Mouse (Mus musculus) liver, embryonic 12.5 days (tissue): Measurements from ENCODE around the gene Gm867. TPM values are rescaled to one million over a fixed set of nuclear protein-coding genes. Genes with fewer than 3 reads are reported as not detected.

Experiments used
- ATAC-seq: fragments of 200-750 bp; cut with Nextera tagmentation; 2 replicates; pipeline ENCODE4 v1.8.0; 2017; ENCODE audit warnings: moderate number of reproducible peaks, mild to moderate bottlenecking, moderate library complexity
- H3K27ac ChIP-seq: fragments of 300-500 bp; sonication (generic); 2 replicates; pipeline ENCODE4 v1.5.1; 2016; ENCODE audit warnings: mild to moderate bottlenecking
- H3K27me3 ChIP-seq: fragments of 300-500 bp; sonication (generic); replicated peaks from 2 replicates; pipeline ENCODE4 v1.6.1; 2016; ENCODE audit warnings: mild to moderate bottlenecking, moderate library complexity
- H3K36me3 ChIP-seq: fragments of 300-500 bp; sonication (generic); 2 replicates; pipeline ENCODE4 v1.6.1; 2016; ENCODE audit warnings: mild to moderate bottlenecking, moderate library complexity
- H3K4me1 ChIP-seq: fragments of 300-500 bp; sonication (generic); 2 replicates; pipeline ENCODE4 v1.6.1; 2016
- H3K4me2 ChIP-seq: fragments of 300-500 bp; sonication (generic); 2 replicates; pipeline ENCODE4 v1.6.1; 2016; ENCODE audit warnings: mild to moderate bottlenecking, moderate library complexity
- H3K4me3 ChIP-seq: fragments of 300-500 bp; sonication (generic); 2 replicates; pipeline ENCODE4 v1.5.1; 2016; ENCODE audit warnings: mild to moderate bottlenecking, moderate library complexity
- H3K9ac ChIP-seq: fragments of 300-500 bp; sonication (generic); 2 replicates; pipeline ENCODE4 v1.6.1; 2016; ENCODE audit warnings: mild to moderate bottlenecking, moderate library complexity
- H3K9me3 ChIP-seq: fragments of 300-500 bp; sonication (generic); replicated peaks from 2 replicates; pipeline ENCODE4 v1.6.1; 2016; ENCODE audit warnings: mild to moderate bottlenecking, moderate library complexity
- WGBS: fragments of 180-500 bp; shearing (Covaris S2); methylation state at CpG from one replicate; pipeline ENCODE4 v1.1.7; 2016; ENCODE audit not compliant: insufficient replicate concordance; 5-methylcytosine and 5-hydroxymethylcytosine counted together
- polyA plus RNA-seq: library from polyadenylated mRNA; unstranded; fragments of >200 nt; fragmentation: Nextera tagmentation; extraction: Ambion mirVana; gene quantifications from 2 replicates; pipeline ENCODE4 v1.2.1, GENCODE M21; 2016

Gm867 gene
- polyA plus RNA-seq, 1 experiment from 2014 or later: 18.9 TPM

- H3K36me3 ChIP-seq: no peaks in the 10 kb centered on the region
- H3K4me2 ChIP-seq: no peak overlapping the region
- no peaks in the 10 kb centered on the region for H3K9me3 ChIP-seq
- WGBS: 73% methylated on average over 7 of the region's 7 CpGs
- peaks cover 45% of the 10 kb centered on the region for H3K27me3 ChIP-seq
- peaks cover 8% of the 10 kb centered on the region for H3K4me1 ChIP-seq
- ATAC-seq: no peak
- no peak overlapping the region for H3K9ac ChIP-seq
- H3K27ac ChIP-seq: no peak overlapping the region
- no peak overlapping the region for H3K4me3 ChIP-seq
These were observed 5.4 kb upstream of the Gm867 start for GRCm38 (mm10) chr10:75945896-75946295.

- H3K4me2 ChIP-seq: no peak overlapping the region
- ATAC-seq: no peak
- peaks cover 9% of the 10 kb centered on the region for H3K4me1 ChIP-seq
- no peak overlapping the region for H3K4me3 ChIP-seq
- H3K9ac ChIP-seq: no peak overlapping the region
- no peaks in the 10 kb centered on the region for H3K36me3 ChIP-seq
- H3K27ac ChIP-seq: no peak overlapping the region
- H3K9me3 ChIP-seq: no peaks in the 10 kb centered on the region
- WGBS: 84% methylated on average over 7 of the region's 7 CpGs
- H3K27me3 ChIP-seq: peaks cover 38% of the 10 kb centered on the region
These were observed 4.7 kb upstream of the Gm867 start for GRCm38 (mm10) chr10:75945213-75945612.

GRCm38 (mm10) chr10:75944066-75944772, 3.7 kb upstream of the Gm867 start:
- Histone ChIP-seq H3K36me3 (no peaks in the 10 kb centered on the region), H3K4me2 (no peak overlapping the region), H3K9ac (no peak overlapping the region), H3K27ac (no peak overlapping the region), H3K4me3 (no peak overlapping the region), H3K9me3 (no peaks in the 10 kb centered on the region), H3K4me1 (peaks cover 19% of the 10 kb centered on the region), H3K27me3 (peaks cover 29% of the 10 kb centered on the region)
- no peak for ATAC-seq
- WGBS: 56% methylated on average over 11 of the region's 11 CpGs

- ATAC-seq: no peak
- H3K9me3 ChIP-seq: no peaks in the 10 kb centered on the region
- no peak within 1 kb of the TSS for H3K4me3 ChIP-seq
- no peak within 1 kb of the TSS for H3K9ac ChIP-seq
- peaks cover 15% of the 10 kb centered on the region for H3K27me3 ChIP-seq
- H3K4me1 ChIP-seq: peaks cover 29% of the 10 kb centered on the region
- no peak within 1 kb of the TSS for H3K27ac ChIP-seq
- peaks cover 2% of the 10 kb centered on the region; the same call in 1 of the 2 replicates for H3K36me3 ChIP-seq
- WGBS: 64% methylated on average over 15 of the region's 15 CpGs
- no peak within 1 kb of the TSS for H3K4me2 ChIP-seq
These were observed 2.4 kb upstream of the Gm867 start, which contains the start of gene Vpreb3 for GRCm38 (mm10) chr10:75942736-75943477. Gene Vpreb3, plus strand, starts transcription at chr10:75943057.

GRCm38 (mm10) chr10:75941042-75941824, 761 bp upstream of the Gm867 start:
- H3K27ac ChIP-seq: peak overlapping the region; percentile 95
- no peaks in the 10 kb centered on the region for H3K9me3 ChIP-seq
- H3K9ac ChIP-seq: peak overlapping the region; percentile 18; the same call in 1 of the 2 replicates
- 68% methylated on average over 9 of the region's 9 CpGs for WGBS
- H3K27me3 ChIP-seq: peaks cover 2% of the 10 kb centered on the region; the same call in 1 of the 2 replicates
- peaks cover 15% of the 10 kb centered on the region for H3K36me3 ChIP-seq
- 0 out of 2 replicates have a peak overlapping the region, but pooled peaks have one; percentile 94 for H3K4me2 ChIP-seq
- peaks cover 46% of the 10 kb centered on the region for H3K4me1 ChIP-seq
- no peak overlapping the region for H3K4me3 ChIP-seq
- no peak for ATAC-seq

- WGBS: 30% methylated on average over 9 of the region's 9 CpGs
- Histone ChIP-seq H3K4me1 (peaks cover 60% of the 10 kb centered on the region), H3K4me3 (peak overlapping the region; percentile 75), H3K36me3 (peaks cover 15% of the 10 kb centered on the region), H3K9ac (peak overlapping the region; percentile 80), H3K27me3 (no peaks in the 10 kb centered on the region; the same call in 1 of the 2 replicates), H3K27ac (peak overlapping the region; percentile 95), H3K4me2 (peak overlapping the region; percentile 94), H3K9me3 (no peaks in the 10 kb centered on the region)
- ATAC-seq: peak; percentile 82
These were observed 814 bp downstream of the Gm867 start for GRCm38 (mm10) chr10:75939481-75940234.

- H3K4me1 ChIP-seq: peaks cover 60% of the 10 kb centered on the region
- no peaks in the 10 kb centered on the region for H3K9me3 ChIP-seq
- peaks cover 15% of the 10 kb centered on the region for H3K36me3 ChIP-seq
- H3K4me2 ChIP-seq: peak overlapping the region; percentile 94
- peaks cover 12% of the 10 kb centered on the region for H3K27me3 ChIP-seq
- H3K4me3 ChIP-seq: peak overlapping the region; percentile 75
- ATAC-seq: peak; percentile 70
- H3K9ac ChIP-seq: peak overlapping the region; percentile 83
- WGBS: 36% methylated on average over 10 of the region's 10 CpGs
- peak overlapping the region; percentile 95 for H3K27ac ChIP-seq
These were observed 2.4 kb downstream of the Gm867 start for GRCm38 (mm10) chr10:75937851-75938643.

GRCm38 (mm10) chr10:75936909-75937667, 3.4 kb downstream of the Gm867 start:
- Histone ChIP-seq H3K36me3 (peaks cover 15% of the 10 kb centered on the region), H3K9ac (peak overlapping the region; percentile 83), H3K4me2 (peak overlapping the region; percentile 94), H3K9me3 (no peaks in the 10 kb centered on the region), H3K27ac (peak overlapping the region; percentile 95), H3K4me1 (peaks cover 68% of the 10 kb centered on the region), H3K4me3 (peak overlapping the region; percentile 75), H3K27me3 (peaks cover 22% of the 10 kb centered on the region)
- ATAC-seq: no peak
- 53% methylated on average over 18 of the region's 18 CpGs for WGBS

GRCm38 (mm10) chr10:75935680-75936541, 4.6 kb downstream of the Gm867 start, which contains the start of gene Mmp11:
Gene Mmp11, minus strand, starts transcription at chr10:75936496.
- Histone ChIP-seq H3K4me2 (peak within 1 kb of the TSS; percentile 94), H3K27ac (peak within 1 kb of the TSS; percentile 95), H3K36me3 (peaks cover 15% of the 10 kb centered on the region), H3K4me1 (peaks cover 78% of the 10 kb centered on the region), H3K4me3 (peak within 1 kb of the TSS; percentile 75), H3K9ac (peak within 1 kb of the TSS; percentile 83), H3K27me3 (peaks cover 33% of the 10 kb centered on the region), H3K9me3 (no peaks in the 10 kb centered on the region)
- 2% methylated on average over 51 of the region's 51 CpGs for WGBS
- ATAC-seq: peak; percentile 78
